Mouse (Mus musculus) heart, adult 18-20 months (tissue): ENCODE data around the gene Sbf2. TPM values are rescaled to one million over a fixed set of nuclear protein-coding genes. Genes with fewer than 3 reads are reported as not detected.
"Not testable (repeated sequence)": the region's sequence is repeated elsewhere in the genome, so short reads cannot be mapped to it uniquely, and the experiment has no call there.

Source experiments
- DNase-seq, 2 experiments: peaks; one replicate each; pipeline ENCODE4 v3.0.0; 2021 to 2022; ENCODE audit warnings: mixed read lengths in 1 of 2
- total RNA-seq, 2 experiments: library from RNA; stranded (reverse); gene quantifications; 2 replicates each; pipeline ENCODE4 v1.2.3; 2021

Sbf2 gene
- total RNA-seq, 2 experiments from 2014 or later = 36.8 to 45.1 TPM

DNA sequence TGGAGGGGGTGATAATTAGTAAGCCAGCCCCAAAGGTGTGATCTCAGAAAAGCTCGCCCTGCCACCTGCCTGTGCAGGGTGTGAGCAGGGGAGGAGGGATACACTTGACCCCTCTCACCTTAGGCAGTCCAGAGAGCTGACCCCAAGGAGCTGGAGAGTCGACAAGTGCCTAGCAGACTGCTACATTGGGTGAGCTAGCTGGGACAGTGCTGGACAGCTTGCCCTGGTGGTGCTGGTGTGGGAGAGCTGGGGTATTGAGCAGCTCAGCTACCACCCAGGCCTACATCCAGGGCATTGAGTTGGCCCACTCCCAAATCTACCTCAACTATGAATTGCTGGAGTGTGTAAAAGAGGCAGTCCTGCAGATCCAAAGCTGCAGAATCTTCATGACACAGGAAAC is 30.6 kb downstream of the Sbf2 start:
- peak in 1 of 2 experiments; percentile 34 for DNase-seq

- no peak for DNase-seq
Observed at GRCm38 (mm10) chr7:110583705-110584104, 31.0 kb downstream of the Sbf2 start.

GRCm38 (mm10) chr7:110565815-110566549 is 48.7 kb downstream of the Sbf2 start:
- peak; percentile 56 to 63 for DNase-seq

GRCm38 (mm10) chr7:110561647-110562046 is 53.1 kb downstream of the Sbf2 start:
- no peak for DNase-seq

DNA sequence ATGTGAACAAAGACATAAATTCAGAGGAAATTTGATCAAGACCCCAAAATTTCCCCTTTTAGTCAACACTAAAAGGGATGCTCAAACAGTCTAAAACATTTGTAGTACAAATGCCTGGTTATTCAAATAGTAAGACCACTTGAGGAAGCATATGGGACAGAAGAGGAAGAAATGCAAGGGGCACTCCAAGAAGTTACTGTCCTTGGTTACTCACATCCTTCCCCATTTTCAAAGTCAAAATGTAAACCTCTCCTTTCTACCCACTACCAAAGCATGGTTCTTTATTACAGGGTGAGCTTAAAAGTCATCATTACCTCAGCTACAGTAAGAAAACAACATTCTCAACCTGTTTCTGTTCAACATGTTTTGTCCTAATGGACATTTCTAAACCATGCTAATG is 57.7 kb downstream of the Sbf2 start:
- no peak for DNase-seq

GRCm38 (mm10) chr7:110556221-110556620 is 58.5 kb downstream of the Sbf2 start:
- no peak for DNase-seq

- DNase-seq = no peak
Observed at GRCm38 (mm10) chr7:110555260-110555659, 59.5 kb downstream of the Sbf2 start.

DNA sequence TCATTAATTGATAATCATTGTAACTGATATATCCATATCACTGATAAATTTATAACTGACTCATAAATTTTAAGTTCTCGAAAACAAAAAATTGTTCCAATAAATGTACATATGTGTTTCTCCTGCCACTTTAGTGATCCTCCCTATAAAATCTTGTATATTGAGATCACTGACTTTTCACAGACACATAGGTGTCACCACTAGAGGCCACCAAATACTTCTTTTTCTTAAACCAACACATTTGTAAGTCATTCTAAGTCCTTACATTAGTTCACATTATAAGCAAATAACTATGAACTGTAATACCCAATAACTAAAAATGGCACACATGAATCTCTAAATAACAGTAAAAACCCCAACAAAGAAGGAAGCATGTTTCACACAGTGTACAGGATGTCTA is 66.5 kb downstream of the Sbf2 start:
- peak; percentile 36 to 61 for DNase-seq

DNA sequence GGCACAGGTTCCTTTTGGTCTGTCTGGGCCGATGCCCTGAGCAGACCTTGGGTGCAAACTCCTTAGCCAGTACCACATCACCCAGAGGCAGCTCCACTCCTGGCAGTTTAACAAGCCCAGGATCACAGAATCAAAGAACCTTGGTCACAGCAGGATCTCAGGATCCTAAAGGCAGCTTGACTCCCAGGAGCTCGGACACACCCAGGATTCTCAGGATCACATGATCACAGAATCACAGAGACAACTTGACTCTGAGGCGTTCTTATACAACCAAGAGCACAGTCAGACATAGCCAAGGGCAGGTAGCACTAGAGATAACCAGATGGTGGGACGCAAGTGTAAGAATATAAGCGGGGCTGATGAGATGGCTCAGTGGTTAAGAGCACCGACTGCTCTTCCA is 71.4 kb downstream of the Sbf2 start:
- DNase-seq = no peak

DNA sequence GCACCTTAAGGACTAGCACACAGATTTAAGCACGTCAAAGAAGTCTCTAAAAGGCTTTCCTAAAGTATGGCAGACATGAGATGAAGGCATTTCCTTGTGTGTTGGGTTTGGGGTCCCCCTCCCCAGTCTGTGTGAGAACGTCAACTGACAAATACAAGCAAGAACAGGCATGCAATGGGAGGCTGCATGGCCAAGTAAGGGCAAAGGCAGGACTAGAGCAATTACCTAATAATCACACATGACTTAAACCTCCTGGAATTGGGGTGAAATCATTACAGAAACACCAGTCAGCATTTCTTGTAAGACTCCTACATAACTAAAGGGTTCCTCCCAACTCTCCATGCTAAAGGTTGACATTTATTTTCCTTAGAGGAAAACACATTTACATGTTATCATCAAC is 75.5 kb downstream of the Sbf2 start:
- no peak for DNase-seq

GRCm38 (mm10) chr7:110530295-110530694 is 84.4 kb downstream of the Sbf2 start:
- not testable (repeated sequence) for DNase-seq

DNA sequence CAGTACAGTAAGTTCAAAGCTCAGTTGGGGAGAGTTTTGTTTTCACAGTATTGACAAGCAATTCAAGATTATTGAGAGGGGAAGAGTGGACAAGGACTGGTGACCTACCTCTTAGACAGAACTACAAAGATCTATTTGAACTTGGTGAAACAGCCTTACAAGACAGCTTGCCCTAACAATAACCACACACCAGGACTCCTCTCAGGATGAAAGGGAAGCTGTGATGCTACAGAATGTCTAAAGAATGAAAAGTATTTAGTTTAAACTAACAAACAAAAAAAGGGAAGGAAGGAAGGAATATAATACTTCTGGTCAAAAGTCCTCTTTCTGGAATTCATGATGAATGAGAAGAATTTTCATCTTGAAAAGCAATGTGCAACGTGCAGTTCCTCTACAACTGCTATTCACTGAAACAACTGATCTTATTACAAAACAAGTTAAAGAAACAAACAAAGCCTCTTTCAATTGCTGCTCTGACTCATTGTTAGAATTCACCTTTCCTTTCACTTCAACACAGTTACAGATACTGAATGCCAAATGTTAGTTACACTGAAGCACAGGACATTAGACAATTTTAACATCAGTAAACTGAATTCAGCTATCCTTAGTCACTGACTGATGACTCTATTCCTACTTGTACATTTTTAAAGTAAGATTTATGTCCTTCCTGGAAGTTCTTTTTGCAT is 89.5 kb downstream of the Sbf2 start:
- no peak for DNase-seq

DNA sequence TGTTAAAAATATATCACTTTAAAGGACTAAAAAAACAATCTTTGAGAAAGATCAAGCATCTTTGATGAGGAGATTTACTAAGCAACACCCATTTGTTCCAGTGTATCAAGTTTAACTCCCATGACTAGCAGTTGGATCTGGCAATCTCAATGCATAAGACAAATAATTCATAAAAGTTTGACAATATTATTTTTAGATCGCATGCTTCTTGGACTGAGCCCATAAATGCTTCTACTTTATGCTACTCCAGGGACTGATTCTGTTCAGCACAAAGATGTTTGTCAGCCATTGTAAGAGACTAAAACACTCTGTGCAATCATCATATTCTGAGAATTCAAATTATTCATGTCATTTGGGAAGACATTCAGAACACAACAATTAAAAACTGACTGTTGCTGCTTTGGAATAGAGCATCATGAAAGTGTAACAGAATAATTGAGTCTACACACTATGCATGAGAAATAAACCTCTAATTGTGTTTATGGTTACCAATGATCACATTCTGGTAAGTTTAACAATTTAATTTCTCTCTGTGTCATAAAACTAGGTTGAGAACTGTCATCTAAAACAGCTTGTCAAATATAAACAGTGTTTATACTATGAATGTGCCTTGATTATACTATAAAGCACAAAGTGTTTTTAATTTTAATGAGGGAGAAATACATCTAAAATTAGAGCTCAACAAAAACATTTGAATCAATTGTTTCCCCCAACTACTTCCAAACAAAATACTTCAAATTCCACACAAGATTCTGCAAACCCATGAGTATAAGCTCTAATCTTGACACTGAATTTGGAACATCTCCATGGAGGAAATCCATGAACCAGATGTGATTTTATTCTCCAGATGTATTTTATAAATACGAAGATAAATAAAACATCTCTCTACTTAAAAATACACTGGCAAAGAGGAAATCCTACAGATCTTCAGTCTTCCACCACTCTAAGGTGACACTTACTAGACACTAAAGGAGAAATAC is 98.2 kb downstream of the Sbf2 start:
- DNase-seq = no peak

- DNase-seq = no peak
Observed at GRCm38 (mm10) chr7:110514131-110514530, 100.6 kb downstream of the Sbf2 start.

- DNase-seq = no peak
Observed at GRCm38 (mm10) chr7:110498653-110499052, 116.1 kb downstream of the Sbf2 start.

DNA sequence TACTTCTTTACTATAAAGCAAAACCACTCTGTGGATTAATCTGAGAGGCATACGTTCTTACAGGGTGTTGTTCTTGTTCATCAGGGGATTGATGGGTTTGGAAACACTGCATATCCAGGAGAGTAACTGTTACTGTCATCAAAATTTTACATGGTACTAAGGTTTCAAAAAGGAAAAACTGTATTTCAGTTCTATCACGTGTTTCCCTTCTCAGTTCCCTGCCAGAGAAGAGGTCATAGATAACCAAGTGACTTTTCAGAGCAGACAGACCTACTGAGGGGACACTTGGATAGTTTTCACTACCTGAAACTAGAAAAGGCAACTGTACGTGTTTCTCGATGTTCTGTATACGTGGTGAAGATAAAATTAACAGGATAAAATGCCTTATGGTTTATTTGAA is 123.7 kb downstream of the Sbf2 start:
- no peak for DNase-seq

DNA sequence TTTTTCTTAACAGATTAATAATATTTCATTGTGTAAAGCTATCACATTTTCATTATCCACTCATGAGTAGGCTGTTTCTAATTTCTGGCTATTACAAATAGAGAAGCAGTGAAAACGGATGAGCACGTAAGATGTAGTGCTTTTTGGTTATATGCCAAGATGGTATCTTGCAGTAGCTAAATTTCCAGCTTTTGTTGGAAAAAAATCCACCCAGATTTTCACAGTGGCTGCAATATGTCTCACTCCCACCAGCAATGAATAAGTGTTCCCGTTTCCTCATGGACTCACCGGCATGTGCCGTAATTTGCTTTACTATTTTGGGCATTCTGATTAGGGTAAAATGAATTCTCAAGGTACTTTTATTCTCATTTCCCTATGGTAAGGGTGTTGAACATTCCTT is 129.7 kb downstream of the Sbf2 start:
- no peak for DNase-seq

- DNase-seq = peak; percentile 22 to 33
Observed at GRCm38 (mm10) chr7:110470987-110471386, 143.7 kb downstream of the Sbf2 start.

DNA sequence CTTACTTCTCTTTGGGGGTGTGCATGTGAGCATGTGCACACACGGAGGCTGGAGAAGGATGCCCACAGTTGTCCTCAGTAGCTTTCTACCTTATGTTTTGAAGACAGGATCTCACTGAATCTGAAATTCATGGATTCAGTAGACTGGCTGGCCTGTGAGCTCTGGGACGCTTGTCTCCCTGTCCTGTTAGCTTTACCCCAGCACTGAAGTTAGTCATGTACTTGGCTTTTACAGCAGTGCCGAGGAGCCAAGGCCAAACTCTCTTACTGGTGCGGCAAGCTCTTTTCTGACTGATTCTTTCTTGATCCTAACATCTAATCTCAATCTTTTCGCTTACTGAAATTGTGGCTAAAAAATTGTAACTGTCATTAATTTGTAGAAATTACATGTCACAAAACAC is 151.3 kb downstream of the Sbf2 start:
- DNase-seq = peak; percentile 6 to 17

DNA sequence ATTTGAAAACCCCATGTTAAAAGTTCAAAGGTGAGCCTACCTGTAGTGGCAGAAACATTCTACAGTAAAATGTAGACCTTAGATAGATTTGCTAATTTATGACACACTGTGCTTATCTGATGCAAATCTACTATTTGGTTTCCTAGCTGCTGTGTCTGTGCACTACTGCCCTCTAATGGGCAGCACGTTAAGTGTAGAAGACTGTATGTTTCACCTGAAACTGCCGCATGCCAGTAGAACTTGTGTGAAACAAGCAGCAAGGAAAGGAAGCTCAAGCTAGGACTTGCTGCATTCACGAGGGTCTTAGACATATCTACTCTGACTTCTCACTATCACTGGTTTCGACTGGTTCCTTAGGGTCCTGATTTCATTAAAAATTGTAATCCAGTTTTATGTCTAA is 182.4 kb downstream of the Sbf2 start:
- DNase-seq = peak; percentile 46 to 72

DNA sequence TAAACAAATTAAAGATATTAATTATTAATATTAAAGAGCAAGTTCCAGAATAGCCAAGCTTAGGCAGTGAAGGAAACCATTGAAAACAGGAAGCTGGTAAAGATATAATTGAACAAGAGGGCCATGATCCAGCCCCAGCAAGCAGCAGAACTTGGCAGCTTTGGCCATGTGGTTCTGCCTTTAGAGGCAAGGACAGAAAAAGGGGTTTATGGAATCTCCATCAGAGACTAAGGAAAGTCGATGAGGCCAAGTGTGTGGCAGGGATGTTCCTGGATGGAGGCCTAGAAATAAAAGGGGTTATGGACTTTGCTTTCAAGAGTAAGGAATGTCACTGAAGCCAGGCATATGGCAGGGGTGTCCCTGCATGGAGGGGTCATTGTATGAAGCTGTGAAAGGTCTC is 198.4 kb downstream of the Sbf2 start:
- DNase-seq = peak in 1 of 2 experiments; percentile 11

DNA sequence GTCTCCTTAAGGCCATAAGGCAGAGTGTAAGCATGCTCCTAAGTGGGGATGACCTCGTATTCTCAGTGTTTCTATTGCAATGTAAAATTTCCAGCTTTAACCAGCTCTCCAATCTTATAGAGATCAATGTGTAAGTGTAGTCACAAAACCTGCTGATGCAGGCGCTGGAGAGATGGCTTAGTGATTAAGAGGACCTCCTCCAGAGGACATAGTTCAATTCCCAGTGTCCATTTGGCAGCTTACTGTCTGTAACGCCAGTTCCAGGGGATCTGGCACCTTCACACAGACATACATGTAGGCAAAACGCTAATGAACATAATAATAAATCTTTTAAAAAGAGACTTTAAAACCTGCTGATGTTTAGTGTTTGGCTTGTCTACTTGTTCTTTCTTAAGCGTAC is 200.4 kb downstream of the Sbf2 start:
- DNase-seq = no peak

DNA sequence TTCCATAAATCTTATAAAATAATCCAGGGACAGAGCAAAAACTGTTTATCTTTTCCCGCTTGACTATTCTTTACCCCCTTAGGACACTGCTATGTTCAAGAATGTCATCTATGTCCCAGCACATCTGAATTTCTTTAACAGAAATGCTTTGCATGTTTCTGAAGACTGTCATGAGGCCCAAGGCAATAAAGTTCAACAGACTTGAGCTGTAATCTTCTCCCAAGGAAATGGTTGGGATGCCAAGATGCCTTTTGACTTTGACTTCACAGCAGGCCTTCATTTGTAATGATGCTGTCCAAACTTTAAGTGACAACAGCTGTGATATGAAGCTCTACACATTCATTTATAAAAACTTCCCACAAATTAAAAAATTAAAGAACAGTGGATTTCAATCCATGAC is 212.6 kb downstream of the Sbf2 start:
- DNase-seq = no peak
